Mouse (Mus musculus) A20 (cell line): ENCODE data around the gene Gabrb1.
A peak's percentile ranks its signal among the peaks of the same experiment; 100 is the strongest.
"Not testable (repeated sequence)": the region's sequence is repeated elsewhere in the genome, so short reads cannot be mapped to it uniquely, and the experiment has no call there.

Source experiments
- DNase-seq: peaks from one replicate; pipeline ENCODE4 v3.0.0-alpha.2; 2011; ENCODE audit warnings: low read depth, low spot score

The Gabrb1 gene

GRCm38 (mm10) chr5:72003811-72004435 lies 346.0 kb downstream of the Gabrb1 start:
- no peak for DNase-seq

- no peak for DNase-seq
Observed at GRCm38 (mm10) chr5:72036954-72037353, 379.0 kb downstream of the Gabrb1 start.

- DNase-seq: no peak
Observed at GRCm38 (mm10) chr5:72043226-72044151, 385.6 kb downstream of the Gabrb1 start.

GRCm38 (mm10) chr5:72046261-72046660 lies 388.3 kb downstream of the Gabrb1 start:
- DNase-seq: no peak

GRCm38 (mm10) chr5:72064079-72064478 lies 406.2 kb downstream of the Gabrb1 start:
- peak; percentile 16 for DNase-seq

- DNase-seq: no peak
Observed at GRCm38 (mm10) chr5:72068826-72069225, 410.9 kb downstream of the Gabrb1 start.

GRCm38 (mm10) chr5:72069398-72069797 lies 411.5 kb downstream of the Gabrb1 start:
- not testable (repeated sequence) for DNase-seq

- DNase-seq: no peak
Observed at GRCm38 (mm10) chr5:72076781-72077180, 418.9 kb downstream of the Gabrb1 start.

GRCm38 (mm10) chr5:72086518-72086917 lies 428.6 kb downstream of the Gabrb1 start:
- DNase-seq: peak; percentile 27

GRCm38 (mm10) chr5:72094582-72094981 lies 436.7 kb downstream of the Gabrb1 start:
- DNase-seq: peak; percentile 28

GRCm38 (mm10) chr5:72095015-72095414 lies 437.1 kb downstream of the Gabrb1 start:
- no peak for DNase-seq

- no peak for DNase-seq
Observed at GRCm38 (mm10) chr5:72104274-72104921, 446.5 kb downstream of the Gabrb1 start.

- no peak for DNase-seq
Observed at GRCm38 (mm10) chr5:72122414-72123037, 464.6 kb downstream of the Gabrb1 start.

- no peak for DNase-seq
Observed at GRCm38 (mm10) chr5:72126681-72127080, 468.8 kb downstream of the Gabrb1 start.

GRCm38 (mm10) chr5:72133906-72134305 lies 476.0 kb downstream of the Gabrb1 start:
- no peak for DNase-seq

GRCm38 (mm10) chr5:72138256-72138655 lies 480.3 kb downstream of the Gabrb1 start:
- no peak for DNase-seq

GRCm38 (mm10) chr5:72139619-72140018 lies 481.7 kb downstream of the Gabrb1 start:
- DNase-seq: no peak

GRCm38 (mm10) chr5:72148679-72149078 lies 490.8 kb downstream of the Gabrb1 start:
- DNase-seq: no peak

- no peak for DNase-seq
Observed at GRCm38 (mm10) chr5:72150870-72151269, 493.0 kb downstream of the Gabrb1 start.

GRCm38 (mm10) chr5:72155686-72156085 lies 497.8 kb downstream of the Gabrb1 start:
- not testable (repeated sequence) for DNase-seq

GRCm38 (mm10) chr5:72156598-72156997 lies 498.7 kb downstream of the Gabrb1 start:
- no peak for DNase-seq

- DNase-seq: no peak
Observed at GRCm38 (mm10) chr5:72158667-72159066, 500.8 kb downstream of the Gabrb1 start.
